Mouse (Mus musculus) E14TG2a.4 (cell line): ENCODE results near the gene Cela2a.

Experiments
- CTCF ChIP-seq: conservative IDR thresholded peaks from 2 replicates; pipeline ENCODE4 v1.5.1; 2014; ENCODE audit warnings: low read length
- NANOG ChIP-seq: IDR thresholded peaks from 2 replicates; pipeline ENCODE4 v1.6.1; 2014; ENCODE audit warnings: borderline replicate concordance, low read length, mixed read lengths
- POU5F1 ChIP-seq: IDR thresholded peaks from 2 replicates; pipeline ENCODE4 v1.6.1; 2014; ENCODE audit warnings: low read length, borderline replicate concordance

DNA sequence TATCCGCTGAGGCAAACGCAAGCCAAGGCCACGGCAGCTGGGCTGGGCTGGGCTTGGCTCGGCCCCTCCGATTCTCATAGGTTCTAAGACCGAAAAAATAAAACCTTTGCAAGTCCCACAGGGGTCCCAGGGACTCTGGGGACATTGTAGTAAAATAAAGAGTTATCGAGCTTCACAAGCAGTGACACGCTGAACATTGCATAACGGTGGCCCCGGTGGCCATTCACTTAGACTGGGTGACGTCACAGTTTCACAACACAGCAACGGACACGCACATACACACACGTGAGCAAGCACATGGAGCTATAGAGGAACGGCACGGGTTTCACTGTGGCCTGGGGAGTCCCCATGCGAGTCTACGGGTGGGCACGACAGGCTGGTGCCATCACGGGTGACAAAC, 32.5 kb upstream of the Cela2a start:
- TF ChIP-seq CTCF (no peak), POU5F1 (no peak), NANOG (no peak)
